Mouse (Mus musculus) bone marrow, adult 2 months (tissue): ENCODE measurements around the gene Gm10282.

Source experiments
- CTCF ChIP-seq: fragments of 200-500 bp; IDR thresholded peaks from 2 replicates; pipeline ENCODE4 v1.5.1; 2011; ENCODE audit warnings: low read length, control low read depth; ENCODE audit not compliant: control insufficient read depth, insufficient read depth
- POLR2A ChIP-seq: fragments of 200-500 bp; IDR thresholded peaks from 2 replicates; pipeline ENCODE4 v1.6.1; 2011; ENCODE audit warnings: low read depth, mild to moderate bottlenecking, control low read depth, low read length, borderline replicate concordance; ENCODE audit not compliant: control insufficient read depth

- TF ChIP-seq CTCF (no peak), POLR2A (no peak)
These were observed 5.9 kb upstream of the Gm10282 start for GRCm38 (mm10) chr8:72310849-72311506.
